Mouse (Mus musculus) urinary bladder, postnatal 25 days (tissue): ENCODE measurements around the gene Tjp1.

Experiments
- DNase-seq: peaks from one replicate; pipeline ENCODE4 v3.0.0; 2022; ENCODE audit warnings: low spot score

Gene Tjp1

DNA sequence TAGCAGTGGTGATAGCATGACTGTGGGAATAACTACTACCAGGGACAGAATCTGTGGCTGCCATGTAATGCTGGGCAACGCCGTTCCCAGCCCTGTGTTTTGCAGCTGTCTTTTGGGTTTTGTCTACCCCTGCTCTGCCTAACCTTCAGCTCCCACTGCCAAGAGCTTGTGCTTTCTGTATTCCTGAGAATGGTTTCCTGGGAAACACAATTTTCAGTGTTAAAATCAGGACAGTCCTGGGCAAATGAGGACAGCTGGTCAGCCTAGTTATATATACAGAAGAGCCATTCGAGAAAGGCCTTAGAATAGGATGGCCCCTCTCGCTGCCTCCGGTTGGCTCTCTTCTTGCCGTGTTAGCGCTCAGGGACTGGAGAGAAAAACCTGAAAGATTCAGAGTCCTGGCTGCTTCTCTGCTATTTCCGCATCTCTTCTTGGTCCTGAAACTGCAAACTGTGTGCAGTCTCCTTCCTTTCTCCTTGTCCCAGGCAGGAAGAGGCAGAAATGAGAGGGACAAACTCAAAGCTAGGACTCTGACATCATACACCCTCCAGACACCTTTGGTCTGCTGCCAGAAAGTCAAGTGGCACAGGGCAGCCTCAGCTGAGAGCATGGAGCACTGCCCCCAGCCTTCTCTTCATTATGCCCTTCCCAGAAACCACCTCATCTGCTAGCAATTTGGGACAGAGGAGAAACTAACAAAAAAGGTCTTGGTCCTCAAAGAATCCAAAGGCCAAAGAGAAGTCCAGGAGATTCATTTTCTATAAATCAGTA, 139.2 kb downstream of the Tjp1 start:
- no peak for DNase-seq

DNA sequence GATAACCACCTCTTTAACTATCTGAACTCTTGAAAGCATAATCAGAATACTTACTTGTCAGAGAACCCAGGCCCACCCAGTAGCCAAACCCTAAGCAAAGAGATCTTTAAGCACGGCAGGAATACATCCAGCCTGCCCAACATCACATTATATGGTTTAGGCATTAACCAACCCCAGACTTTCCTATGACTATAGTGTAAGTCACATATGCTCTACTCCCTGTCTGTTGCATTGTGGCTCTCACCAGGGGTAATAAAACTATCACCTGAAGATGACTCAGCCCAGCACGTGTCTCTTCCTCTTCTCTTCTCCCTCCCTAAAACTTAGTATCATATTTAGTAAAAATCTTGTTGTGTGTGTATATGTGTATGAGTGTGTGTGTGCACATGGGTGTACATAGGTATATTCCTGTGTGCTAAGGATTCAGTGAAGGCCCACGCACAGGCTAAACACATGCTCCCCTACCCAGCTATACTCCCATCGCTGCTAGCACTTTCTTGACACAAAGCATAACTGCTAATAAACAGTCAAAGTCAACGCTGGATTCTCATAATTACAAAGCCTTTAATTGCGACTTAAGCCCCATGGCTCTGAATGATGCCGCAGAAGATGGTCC, 139.9 kb downstream of the Tjp1 start:
- DNase-seq, result no peak

DNA sequence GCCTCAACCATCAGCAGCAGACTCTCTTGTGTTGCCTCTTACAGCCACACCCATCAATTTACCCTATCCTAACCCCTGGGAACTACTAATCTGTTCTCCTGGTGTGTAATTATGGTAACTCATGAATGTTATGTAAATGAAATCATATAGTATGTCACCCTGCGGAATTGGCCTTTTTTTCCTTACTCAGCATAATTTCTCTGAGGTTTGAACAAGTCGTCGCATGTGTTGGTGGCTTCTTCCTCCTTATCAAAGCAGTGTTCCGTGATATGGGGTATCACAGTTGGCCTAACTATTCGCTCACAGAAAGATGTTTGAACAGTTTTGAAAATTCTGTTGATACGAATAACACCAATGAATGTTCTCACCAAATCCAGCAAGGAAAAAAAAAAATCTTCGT, 142.8 kb downstream of the Tjp1 start:
- DNase-seq, result no peak

DNA sequence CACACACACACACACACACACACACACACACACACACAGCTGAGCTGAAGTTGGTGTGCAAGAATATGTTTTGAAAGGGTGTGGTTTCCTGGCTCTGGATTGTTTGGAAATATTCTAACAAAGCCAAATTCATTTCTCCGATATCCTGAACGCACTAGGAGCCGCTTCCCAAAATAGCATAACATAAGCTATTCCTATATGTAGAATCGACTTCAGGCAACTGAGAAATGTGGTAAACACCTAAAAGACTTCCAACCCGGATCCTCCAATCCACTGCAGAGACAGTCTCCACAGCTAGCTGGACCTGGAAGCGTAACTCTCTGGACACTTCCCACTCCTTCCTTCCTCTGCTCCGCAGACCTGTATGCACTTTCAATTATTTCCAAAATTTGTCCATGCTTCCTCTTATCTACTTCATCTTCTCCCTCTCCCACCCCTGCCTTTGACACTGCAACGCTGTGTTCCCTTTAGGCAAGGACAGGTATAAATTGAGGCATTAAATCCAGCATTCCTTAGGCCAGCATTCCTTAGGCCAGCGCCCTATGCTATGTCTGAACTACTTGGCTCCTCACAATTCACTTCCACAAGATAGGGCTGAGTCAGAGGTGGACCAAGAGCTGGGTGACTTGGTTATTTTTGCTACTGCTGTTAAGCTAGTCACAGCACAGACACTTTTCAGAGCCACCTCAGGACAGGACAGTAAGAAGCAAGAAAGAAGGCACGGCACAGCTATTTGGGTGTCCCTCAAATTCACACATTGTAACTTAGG, 144.9 kb downstream of the Tjp1 start:
- DNase-seq, result no peak

DNA sequence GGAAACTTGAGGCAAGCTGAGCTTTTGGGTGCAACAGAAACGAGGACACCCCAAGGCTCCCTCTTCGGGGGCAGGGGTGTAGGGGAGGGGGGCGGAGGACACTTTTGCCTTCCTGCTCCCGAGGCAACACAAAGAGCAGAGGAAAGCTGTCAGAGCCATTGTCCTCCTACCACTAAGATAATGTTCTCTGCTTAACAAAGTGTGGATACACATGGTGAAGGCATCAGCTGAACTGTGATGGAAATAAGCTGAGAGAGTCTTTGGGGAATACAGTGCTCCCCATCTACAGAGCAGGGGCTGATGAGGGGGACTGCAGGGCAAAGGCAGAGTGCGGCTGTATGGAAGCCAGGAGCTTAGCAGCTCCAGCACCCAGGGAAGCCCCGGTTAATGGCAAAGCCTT, 145.7 kb downstream of the Tjp1 start:
- DNase-seq, result no peak

DNA sequence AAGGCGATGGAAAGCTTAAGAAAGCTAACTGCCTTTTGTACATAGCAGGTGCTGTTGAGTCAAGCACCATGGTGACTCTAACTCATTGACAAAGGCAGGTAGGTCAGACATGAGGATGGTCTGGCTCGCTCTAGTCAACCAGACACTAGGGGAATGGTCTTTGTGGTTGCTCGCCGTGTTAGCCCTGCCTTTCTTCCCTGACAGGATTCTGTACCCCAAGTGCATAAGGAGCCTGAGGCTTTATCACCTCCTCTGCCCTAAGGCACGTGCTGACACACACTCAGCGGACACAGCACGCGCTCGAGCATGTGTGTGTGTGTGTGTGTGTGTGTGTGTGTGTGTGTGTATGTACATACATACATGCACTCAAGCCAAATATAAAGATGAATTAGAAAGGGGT, 146.9 kb downstream of the Tjp1 start:
- no peak for DNase-seq

DNA sequence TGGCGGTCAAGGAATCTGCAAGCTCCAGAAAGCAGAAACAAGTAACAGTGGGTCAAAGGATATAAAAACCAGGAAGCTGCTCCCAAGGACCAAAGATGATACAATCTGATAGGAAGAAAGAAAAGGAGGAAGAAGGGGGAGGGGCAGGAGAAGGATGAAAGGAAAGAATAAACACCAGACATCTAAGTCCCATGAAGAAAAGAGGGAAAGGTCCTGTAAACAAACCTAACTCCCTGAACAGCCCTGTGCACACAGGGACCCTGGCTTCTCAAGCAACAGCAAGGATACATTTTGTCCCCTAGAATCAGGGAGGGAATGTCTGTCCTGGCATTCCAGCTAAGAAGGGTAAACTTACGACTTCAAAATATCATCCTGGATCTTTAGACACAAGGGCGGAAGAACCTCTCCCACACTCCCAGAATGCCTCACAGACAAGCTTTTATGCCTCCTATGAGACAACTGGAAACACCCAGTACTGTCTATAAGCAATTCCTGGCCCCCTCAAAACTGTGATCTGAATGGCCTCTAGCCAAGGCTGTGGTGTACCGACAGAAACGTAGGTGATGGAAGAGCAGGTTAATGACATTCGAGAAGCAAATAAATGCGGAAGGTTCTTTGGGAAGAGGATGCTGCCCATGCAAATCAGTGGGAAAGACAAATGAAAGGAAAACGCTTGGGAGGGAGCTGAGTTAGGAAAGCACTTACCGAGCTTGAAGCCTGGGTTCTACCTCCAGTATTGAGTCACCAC, 148.6 kb downstream of the Tjp1 start:
- DNase-seq, result no peak

DNA sequence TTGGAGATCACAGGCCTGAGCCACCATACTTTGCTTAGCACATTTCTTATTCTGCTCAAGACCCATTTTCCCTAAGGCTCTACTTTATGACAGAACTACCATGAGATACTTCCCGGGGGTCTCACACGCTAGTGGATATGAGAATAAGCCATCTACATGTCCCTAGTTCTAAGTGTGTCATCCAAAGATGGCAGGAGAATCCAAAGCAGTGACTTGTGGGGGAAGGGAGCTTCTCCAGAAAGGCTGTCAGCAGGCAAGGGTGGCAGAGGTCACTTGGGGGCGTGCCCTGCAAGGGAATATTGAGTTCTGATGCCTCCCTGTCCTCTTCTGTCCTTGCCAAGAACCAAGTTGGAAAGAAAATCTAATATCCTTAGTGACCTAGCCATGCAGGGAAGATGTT, 150.1 kb downstream of the Tjp1 start:
- no peak for DNase-seq

DNA sequence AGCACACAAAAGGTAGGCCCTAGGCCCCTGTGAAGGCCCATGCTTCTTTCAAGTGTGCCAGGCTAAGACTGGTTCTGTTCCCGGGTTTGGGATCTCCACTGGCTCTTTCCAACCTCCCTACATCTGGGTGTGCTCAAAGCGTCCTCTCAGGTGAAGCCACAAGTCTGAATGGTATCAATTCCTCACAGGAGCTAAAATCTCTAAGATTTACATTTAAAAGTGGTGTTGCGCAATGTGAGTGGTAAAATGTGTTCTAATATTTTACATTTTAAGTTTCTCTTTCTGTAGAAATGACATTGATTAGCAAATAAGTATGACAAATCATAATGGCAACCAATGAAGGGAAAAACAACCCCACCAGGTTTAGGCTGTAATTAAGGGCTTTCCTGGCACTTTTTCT, 152.0 kb downstream of the Tjp1 start:
- DNase-seq, result no peak

DNA sequence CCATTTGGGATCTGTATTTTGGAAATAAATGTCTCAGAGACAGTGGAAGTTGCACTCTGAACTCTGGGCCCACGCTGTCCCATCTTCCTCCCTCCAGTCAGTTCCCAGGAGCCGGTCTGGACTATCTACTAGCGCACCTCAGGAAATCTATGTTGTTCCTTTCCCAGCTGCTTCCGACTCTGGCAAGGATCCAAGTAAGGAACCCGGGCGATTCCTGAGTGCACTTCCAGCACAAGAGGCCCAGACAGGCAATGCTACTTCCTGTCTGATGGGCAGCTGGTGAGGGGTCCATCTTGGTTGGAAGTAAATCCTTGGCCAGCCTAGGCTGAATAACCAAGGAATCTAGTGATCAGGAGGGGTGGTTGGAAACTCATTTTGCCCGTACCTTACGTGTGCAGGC, 152.4 kb downstream of the Tjp1 start:
- DNase-seq, result no peak

DNA sequence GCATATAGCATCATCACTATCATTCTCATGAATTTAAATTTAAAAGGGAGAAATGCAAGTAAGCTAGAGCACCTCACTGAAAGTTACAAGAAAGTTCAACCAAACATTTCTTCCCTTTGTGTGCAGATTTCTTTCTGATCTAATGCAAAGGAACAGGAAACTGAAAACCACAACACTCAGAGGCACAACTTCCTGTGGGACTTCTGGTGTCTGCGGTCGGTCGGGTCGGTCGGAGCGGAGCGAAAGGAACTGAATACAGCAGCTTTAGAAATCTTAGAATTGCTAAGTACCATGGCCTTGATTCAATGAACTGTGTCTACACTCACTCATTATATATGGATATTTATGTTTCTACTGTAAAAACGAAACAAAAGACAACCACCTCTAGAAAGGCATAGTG, 154.2 kb downstream of the Tjp1 start:
- DNase-seq, result no peak

DNA sequence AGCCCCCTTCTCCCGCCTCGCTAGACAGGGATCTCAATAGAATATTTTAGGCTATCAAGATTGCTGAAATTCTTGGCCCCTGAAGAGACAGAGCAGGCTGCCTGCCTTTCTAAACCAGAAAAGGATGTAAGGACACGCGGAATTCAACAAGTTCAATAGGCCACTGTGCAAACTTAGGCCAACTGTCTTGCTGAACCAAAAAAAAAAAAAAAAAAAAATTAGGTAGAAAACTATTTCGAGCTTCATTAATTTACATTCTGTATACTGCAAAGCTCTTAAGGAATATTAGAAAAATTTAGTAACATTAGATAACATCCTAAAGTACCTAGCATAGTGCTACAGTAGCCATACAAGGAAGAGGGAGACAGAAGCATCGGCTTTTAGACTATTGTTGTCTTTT, 155.8 kb downstream of the Tjp1 start:
- DNase-seq, result no peak

DNA sequence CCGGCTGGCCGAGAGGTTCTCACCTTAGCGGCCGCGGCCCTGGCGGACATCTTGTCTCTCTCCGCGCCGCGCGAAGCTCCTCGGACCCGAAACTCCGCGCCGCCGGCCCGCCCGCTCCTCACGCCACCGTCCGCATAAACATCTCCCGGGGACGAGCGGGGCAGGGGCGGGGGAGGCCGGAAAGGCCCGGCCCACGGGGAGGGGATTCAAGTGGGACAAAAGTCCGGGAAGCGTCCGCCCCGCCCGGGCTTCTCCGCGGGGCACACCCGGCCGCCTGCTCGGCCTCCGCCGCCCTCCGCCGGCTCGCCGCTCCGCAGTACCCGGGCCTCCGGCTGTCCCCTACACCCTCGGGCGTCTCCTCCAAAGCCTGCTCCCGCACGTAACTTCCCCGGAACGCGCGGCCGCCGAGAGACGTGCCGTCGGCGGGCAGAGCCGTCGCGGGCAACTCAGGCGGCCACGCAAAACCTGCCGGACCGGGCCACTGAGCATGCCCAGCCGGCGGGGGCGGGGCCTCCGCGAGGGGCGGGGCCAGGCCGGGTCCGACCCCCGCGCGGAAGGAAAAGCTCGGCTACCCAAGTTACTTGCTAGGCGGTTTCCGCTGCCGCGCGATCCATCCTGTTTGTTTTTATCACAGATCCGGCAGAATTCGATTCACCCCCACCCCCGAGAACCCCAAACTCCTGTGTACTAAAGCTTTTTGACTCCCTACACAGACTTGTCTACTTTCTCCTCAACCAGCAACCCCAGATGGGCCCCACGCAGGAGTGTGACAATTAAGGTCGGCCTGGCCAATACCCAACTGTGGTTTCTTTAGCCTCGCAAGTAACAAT, 156.6 kb downstream of the Tjp1 start:
- peak; percentile 96 for DNase-seq

DNA sequence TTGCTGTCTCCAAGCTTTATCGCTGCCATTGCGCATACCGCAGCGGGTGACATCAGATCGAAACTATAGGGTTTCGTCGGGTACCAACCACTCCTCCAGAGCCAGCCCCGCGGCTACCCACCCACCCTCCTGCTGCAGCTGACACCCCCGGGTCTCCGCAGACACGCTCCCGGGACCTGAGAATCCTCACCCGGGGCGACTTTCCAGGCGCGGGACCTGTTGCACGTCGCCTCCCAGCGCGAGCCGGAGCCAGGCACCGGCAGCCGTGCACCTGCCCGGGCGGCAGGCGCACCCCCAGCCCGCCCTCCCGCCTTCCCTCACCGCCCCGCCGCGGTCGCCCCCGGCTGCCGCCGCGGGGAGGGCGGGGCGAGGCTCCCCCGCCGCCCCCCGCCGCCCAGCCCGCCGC, 157.2 kb downstream of the Tjp1 start:
- DNase-seq, result peak; percentile 27

DNA sequence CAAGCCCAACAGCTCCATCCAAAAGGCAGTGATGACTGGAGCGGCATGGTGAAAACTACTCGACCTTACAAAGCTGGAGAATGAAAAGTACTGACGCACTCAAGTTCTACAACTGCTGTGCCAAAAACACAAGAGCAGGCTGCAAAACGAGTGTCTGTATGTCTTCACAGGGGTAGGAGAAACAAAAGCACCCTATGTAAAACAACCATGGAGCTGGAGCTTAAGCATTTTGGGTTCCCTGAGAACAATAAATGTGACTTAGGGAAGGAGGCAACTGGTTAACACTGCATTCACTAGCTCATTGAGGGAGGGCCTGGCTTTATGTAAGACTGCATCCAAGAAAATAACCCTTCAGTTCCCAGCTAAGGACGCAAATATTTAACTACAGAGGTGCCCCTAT, 158.5 kb downstream of the Tjp1 start:
- DNase-seq, result no peak

DNA sequence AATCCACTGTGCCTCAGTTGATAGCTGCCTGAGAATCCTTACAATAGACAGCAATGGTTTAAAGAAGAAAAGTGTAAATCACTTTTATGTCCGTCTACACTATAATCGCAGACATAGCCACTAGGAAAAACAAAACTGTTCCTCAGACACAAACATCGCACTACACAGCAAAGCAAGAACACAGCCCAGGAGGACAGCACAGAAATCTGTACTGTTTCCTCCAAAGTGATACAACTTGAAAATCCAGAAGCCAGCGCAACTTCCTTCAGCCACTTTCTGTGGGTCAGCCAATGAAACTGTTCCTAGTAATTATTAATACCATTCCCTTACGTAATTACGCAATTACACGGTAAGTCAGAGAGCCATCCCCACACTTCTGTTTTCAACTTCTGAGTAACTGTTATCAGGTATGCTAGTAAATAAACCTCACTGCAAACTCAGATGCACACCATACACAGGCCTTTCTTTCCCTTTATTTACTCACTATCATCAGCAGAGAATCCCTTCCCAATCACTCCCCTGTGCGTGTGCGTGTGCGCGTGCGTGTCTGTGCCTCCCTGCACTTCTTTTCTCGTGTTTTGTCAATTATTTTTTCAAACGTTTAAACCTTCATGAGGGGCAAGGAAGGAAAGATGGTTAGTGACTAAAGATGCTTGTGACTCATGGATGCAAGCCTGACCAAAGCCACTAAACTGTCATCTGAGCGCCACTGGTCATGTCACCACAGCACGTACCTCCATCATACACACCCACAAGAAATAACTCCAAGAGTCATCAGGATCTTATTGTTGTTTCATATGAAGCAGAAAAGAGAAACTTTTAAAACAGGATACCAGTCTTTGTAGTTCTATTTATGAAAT, 160.0 kb downstream of the Tjp1 start:
- DNase-seq, result no peak

DNA sequence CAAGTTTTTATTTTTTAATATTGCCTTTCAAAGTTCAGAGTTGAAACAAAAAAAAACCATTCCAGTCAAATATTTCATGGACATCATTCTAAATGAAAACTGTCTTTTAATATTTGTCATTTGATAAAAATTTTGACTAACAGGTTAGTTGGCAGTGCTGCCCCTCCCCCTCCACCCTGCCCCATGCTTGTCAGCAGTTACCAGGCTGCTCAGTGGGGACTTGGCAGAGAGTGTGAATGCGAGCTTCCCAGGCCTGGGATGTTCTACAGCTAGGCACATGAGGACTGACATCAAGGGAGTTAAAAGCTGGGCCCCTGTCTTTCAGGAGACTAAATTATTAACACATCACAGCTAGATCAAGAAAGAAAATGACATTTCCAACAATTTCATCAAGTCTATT, 161.4 kb downstream of the Tjp1 start:
- no peak for DNase-seq

DNA sequence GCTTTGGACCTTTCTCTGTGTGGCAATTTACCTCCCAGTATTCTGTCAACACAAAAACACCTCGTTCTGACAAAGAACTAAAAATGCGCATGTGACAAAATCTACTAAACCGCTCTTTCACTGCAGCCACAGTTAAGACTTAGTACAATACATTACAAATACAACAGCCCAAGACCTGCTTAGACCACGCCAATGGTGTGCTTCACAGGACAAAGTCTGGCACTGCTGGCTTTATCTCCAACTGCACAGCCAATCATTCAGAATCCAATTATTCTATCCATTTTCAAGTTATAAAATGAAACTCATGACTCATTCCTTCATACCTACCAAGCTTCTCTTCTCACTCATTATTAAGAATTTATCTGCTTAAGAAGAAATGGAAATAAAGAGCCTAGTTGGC, 162.0 kb downstream of the Tjp1 start:
- DNase-seq, result no peak

DNA sequence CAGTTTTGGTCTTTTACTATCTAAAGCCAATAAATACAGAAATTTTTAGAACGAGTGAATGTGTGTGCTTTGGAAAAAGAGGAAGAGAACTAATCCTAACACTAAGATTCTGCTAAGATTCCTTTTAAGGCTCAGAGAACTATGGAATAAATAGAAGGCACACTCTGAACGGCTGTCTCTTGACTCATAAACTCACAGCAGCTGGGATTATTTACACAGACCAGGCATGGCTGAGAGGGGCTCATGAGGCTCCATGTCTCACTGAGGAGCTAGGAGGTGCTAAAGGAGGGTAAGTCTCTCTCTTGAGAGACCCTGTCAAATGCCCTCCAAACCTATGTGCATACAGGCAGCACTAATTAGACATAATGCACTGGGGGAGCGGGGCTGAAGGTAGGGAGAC, 167.3 kb downstream of the Tjp1 start:
- DNase-seq, result no peak

DNA sequence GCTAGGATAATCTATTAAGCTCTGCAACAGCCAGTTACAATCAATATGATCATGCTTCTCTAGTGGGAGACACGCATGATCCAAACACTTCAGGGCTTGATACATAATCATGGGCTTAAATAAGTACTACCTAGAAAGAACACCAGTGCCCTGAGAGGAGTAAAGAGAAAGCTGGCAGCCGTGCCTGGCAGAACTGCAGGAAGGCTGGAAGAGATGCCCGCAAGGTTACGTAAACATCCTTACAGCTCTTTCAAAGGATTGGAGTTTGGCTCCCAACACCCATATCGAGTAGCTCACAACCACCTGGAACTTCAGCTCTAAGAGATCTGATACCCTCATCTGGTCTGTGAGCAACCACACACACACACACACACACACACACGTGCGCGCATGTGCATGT, 167.8 kb downstream of the Tjp1 start:
- DNase-seq, result no peak

DNA sequence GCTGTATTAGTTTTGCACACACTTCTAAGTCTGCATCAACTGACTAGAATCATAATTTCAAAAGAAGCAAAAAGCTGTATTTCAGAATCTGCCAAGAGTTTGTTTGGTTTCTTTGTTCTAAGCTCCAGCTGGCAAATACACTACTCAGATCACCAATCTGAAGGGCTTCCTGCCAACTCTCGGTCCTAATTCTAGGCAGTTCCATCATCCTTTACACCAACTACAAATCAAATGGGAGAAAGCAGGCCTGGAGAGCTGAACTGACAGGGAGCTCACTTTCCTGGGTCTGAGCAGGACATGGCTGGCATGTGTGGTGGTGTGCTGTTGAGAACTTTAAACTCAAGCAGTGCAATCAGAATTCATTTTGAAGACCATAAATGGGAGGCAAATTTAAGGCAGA, 170.0 kb downstream of the Tjp1 start:
- no peak for DNase-seq
